Mouse (Mus musculus) MEL (cell line): Measurements from ENCODE around the gene Drc1.

Experiments used
- POLR2AphosphoS5 ChIP-seq: IDR thresholded peaks from 2 replicates; pipeline ENCODE4 v1.6.1; 2012; ENCODE audit warnings: low read depth, borderline replicate concordance, mild to moderate bottlenecking, inconsistent platforms, low read length, moderate library complexity, mixed read lengths
- TBP ChIP-seq: IDR thresholded peaks from 2 replicates; pipeline ENCODE4 v1.8.0; 2011; ENCODE audit warnings: low read depth, low read length, improper control_type of control experiment

DNA sequence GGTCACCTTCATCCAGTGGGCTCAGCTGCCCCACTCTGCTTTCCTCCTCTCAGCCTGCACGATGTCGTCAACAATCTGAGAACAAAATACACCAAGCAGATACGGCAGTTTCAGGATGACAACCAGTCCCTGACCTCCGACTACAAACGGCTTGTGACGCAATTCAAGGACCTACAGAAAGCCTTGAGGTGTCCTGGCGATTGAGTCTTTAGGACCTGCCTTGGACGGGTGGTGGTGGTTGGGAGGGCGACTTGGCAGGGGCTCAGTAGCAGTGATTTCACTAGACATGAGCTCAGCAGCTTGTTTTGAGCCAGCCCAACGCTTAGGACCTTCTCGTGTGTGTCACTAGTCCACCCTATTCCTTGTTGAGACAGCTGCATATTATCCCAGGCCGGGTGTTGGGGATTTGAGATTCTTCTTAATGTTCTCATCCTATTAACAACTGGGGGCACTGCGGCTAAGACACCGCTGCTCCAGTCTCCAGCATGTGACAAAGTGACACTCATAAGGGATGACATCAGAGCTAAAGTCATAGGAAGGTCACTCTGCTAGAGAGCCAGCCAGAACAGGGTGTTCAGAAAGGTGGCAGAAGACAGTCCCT is 74.5 kb downstream of the Drc1 start:
- TF ChIP-seq POLR2AphosphoS5 (no peak), TBP (no peak)
